Mouse (Mus musculus) adrenal gland, adult 2 months (tissue): Measurements from ENCODE around the gene Lgals12. TPM values are rescaled to one million over a fixed set of nuclear protein-coding genes. Genes with fewer than 3 reads are reported as not detected.

ENCODE experiments used
- DNase-seq: peaks from one replicate; pipeline ENCODE4 v3.0.0; 2021
- long read RNA-seq: library from polyadenylated mRNA; stranded (forward); transcript quantifications from one replicate; pipeline ENCODE4 v2.0.0, GENCODE M21; 2021
- polyA plus RNA-seq: library from polyadenylated mRNA; depleted of rRNA; stranded (reverse); fragments of >200 nt; gene quantifications from 2 replicates; pipeline ENCODE4 v1.2.3, GENCODE M21; 2012; rRNA removed
- total RNA-seq, 2 experiments: library from RNA; stranded (reverse); gene quantifications; 2 replicates each; pipeline ENCODE4 v1.2.3; 2021

Lgals12 gene
- total RNA-seq: 10 to 100 TPM; 28.1 to 38.8 TPM
- 9.6 and 20.4 TPM in 2 replicates for polyA plus RNA-seq
- long read RNA-seq, transcript Lgals12-203 (10 exons, 2,470 nt): major isoform, 5 of 12 reads
- long read RNA-seq, partial matches to known transcripts: 1 of 12 reads
- long read RNA-seq, other reads (novel, unspliced or antisense): 4 of 12 reads

- DNase-seq: peak; percentile 36
Observed at GRCm38 (mm10) chr19:7606801-7607689, at the start of gene Lgals12. Lgals12 (minus strand) TSS chr19:7607193.

DNA sequence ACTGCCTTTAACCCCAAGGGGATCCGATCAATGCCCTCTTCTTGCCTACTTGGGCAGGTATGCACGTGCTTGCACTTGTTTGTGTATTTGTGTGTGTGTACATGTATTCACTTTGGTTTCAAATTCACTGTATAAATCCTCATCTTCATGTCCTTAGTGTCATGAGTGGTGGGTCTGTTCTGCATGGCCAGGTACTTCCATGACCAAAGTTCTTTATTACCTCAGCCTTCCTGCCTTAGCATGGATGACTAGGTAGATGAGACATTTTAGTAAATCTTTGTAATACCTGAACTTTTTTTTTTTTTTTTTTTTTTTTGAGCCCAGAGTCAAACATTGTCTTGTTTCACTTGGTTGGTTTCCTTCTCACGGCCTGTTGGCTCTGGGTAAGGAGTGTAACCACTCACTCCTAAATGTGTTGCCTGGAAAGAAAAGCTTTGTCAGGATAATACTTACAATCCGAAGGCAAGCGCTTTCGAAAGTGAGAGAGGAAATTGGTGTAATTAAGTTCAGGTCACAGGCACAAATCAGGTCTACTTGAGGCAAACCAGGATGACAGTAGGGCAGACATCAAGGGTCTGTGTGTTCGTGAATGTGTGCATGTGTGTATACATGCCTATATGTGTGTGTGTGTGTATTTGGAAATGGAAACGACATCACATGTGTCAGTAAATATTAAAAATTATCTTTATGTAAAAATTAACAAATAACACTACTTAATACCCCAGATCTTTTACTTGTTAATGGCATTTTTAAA is 42.1 kb upstream of the Lgals12 start:
- DNase-seq: no peak

DNA sequence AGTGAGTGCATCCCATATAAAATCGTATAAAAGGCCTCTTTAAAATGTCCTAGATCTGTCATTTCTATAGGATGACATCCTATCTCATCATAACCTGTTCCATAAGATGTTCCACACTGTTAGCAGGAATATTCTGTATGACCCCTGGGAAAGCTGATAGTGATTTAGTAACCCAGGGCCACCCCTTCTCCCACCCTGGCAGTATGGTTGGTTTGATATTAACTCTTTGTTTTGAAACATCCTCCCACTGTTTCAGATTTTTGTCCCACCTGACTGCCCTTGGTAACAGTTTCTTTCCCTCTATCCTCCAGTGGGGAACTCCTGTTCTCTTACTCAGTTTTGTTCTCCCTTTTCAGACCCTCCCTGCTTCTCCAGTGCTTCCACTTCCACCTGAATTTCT is 26.8 kb upstream of the Lgals12 start:
- DNase-seq: no peak

DNA sequence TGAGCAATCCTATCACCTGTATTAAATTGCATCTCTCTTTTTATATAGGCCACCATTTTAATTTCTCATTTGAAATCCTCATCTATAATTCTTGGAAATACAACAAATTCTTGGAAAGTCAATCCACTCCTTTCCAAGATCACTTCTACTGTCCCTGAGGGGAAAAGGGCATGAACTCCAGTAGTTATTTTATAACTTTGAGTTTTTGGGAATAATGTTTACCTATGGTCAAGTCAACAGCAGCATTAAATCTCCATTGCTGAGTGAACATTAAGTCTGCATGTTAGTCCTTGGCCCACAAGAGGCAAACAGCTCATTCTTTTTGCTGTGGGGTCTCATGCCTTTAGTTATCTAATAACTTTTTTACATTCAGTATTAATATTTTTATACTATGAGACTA is 26.0 kb upstream of the Lgals12 start:
- DNase-seq: no peak

DNA sequence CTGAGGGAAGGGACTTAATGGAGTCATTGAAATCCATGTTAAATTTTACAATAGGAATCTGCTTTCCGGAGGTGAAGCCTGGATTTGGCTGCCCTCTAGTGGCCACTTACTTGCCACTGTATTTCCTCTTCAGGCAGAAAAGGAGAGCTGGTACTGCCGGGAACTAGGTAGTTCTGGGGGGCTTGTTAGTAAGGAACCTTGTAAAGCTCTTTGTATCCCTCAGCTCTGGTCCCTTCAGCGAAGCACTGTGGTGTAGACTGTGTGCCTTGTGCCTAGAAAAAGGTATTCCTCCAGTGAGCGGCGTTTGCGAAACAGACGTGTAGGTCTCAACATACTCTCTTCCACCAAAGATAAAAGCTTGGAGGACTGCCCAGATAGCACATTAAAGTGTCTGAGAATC is 10.7 kb upstream of the Lgals12 start:
- DNase-seq: peak; percentile 33

DNA sequence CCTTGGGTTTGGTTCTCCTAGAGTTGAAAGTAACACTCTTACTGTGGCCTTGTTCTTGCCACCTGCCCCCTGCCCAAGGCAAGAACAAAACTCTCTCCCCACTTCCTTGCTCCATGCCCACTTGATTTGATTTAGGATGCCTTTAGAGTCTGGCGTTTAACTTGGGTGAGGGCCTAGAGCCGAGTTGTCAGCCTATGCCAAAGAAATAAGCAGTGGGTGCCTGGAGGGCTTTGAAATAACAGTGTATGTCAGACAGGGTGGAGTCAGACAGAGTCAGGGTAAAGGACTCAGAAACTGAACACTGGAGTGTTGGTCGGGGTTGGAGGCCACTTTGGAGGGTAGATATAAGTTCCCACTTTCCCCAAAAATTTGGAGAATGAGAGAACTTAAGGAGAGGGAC is 10.1 kb upstream of the Lgals12 start:
- no peak for DNase-seq

GRCm38 (mm10) chr19:7616231-7616930 is 9.4 kb upstream of the Lgals12 start:
- no peak for DNase-seq

GRCm38 (mm10) chr19:7613151-7613550 is 6.2 kb upstream of the Lgals12 start:
- DNase-seq: no peak

- peak; percentile 71 for DNase-seq
Observed at GRCm38 (mm10) chr19:7611942-7612757, 5.2 kb upstream of the Lgals12 start, which contains the start of gene Hrasls5. Hrasls5 (plus strand) TSS chr19:7612541.

- DNase-seq: no peak
Observed at GRCm38 (mm10) chr19:7607690-7608201, 753 bp upstream of the Lgals12 start.

DNA sequence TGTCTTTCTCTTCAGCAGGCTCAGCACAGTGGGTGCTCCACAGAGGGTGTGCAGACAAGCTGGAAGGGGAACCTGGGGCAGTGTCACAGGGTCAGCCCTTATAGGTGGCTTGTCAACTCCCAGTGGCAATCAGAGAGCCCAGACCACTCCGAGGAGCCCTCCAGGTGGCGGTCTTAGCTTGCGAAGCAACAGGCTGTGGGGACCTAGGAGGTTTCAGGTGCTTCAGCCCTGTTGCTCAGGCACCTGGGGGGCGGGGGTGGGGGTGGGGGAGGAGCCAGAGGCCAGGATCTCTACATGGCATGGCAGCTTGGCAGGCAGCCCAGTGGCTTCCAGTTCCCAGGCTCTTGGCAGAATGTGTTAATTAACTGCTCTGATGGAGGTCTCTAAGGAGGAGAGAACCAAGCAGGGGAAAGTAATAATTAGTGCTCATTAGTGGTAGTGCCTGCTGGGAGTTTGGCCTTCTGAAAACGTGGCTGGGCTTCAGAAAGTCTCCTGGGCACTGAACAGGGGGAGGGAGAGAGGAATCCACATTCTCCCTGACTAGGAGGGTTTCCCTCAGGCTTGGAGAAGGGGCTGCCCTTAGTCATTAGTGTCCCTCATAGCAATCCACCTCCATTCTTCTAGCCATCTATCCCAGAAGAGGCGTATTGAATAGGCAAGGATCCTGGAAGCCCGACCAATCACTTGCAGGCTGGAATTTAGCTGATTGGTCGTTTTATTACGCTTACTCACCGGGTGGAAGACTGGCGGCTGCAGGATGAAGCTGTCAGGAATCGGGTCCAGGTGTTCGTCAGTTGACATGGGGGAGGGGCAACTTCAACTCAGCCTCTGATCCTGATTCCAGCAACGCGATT is 836 bp downstream of the Lgals12 start:
- peak; percentile 32 for DNase-seq

DNA sequence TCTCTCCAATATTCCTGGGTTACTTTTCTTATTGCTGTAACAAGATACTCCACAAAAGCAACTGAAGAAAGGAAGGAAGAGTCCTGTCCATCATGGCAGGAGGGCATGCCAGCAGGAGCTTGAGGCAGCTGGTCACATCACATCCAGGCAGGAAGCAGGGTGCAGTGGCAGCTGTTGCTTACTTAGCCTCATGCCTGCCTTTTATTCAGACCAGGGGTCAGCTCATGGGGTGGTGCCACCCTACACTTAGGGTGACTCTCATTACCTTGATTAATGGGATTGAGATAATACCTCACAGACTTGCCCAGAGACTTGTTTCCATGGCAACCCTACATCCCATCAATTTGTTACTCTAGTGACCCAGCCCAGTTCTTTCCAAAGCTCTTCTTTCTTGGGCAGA is 2.0 kb downstream of the Lgals12 start:
- DNase-seq: no peak

- DNase-seq: no peak
Observed at GRCm38 (mm10) chr19:7604107-7604506, 2.9 kb downstream of the Lgals12 start.

- DNase-seq: peak; percentile 48
Observed at GRCm38 (mm10) chr19:7601551-7601950, 5.4 kb downstream of the Lgals12 start.

DNA sequence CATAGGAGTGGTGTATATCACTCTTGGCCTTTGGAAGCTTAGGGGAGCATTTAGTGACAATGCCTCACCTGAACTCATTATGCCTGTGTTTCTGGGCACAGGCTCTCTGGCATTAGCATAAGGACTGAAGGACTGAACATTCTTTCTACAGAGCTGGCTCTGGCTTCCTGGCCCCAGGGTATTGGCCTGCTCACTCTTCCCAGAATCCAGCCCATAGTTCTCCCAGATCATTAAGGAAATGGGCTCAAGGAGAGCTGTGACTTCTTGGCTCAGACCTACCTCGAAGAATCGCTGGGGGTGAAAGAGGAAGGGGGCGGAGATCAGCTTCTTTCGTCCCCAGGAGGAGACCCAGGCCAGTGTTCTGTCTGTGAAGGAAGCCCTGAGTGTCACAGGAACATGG is 8.5 kb downstream of the Lgals12 start:
- DNase-seq: no peak

GRCm38 (mm10) chr19:7595534-7595933 is 11.5 kb downstream of the Lgals12 start:
- peak; percentile 36 for DNase-seq

DNA sequence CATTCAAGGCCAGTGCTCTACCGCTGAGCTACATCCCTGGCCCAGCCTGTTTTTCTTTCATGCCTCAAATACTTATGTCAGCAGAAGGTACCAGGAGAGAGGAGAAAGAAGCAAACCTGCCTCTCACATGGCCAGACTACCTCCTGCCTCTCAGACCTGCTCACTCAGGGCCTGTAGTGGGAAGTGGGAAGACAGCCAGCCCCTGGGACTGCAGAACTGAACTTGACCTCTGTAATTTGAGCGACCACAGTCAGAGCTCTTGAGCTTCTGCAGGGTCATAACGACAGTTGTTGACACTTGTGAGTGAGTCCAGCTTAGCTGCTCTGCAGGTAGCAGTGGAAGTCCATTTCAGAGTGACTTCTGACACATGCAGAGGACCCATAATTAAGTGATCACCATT is 15.0 kb downstream of the Lgals12 start:
- DNase-seq: no peak

GRCm38 (mm10) chr19:7590795-7591194 is 16.2 kb downstream of the Lgals12 start:
- no peak for DNase-seq

- no peak for DNase-seq
Observed at GRCm38 (mm10) chr19:7585764-7586163, 21.2 kb downstream of the Lgals12 start.

DNA sequence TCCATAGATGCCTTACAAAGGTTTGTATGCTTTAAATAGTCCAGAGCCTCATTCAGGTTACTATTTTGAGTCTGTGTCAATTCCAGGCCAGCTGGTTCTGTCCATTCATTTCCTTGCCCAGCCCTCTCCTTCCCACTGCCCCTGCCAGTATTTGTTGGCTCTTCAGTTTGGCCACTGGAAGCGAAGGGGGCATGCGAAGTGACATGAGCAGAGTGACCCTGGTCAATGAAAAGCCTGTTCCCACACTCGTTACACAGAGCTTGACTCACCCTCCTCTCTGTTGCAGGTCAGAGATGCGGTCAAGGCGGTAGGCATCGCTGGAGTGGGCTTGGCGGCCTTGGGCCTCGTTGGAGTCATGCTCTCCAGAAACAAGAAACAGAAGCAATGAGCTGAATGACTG is 21.7 kb downstream of the Lgals12 start:
- DNase-seq: peak; percentile 81
